Mouse (Mus musculus): ENCODE results near the gene Ankrd52. TPM values are rescaled to one million over a fixed set of nuclear protein-coding genes. Genes with fewer than 3 reads are reported as not detected.
A peak's percentile ranks its signal among the peaks of the same experiment; 100 is the strongest.
"Not testable (repeated sequence)": the region's sequence is repeated elsewhere in the genome, so short reads cannot be mapped to it uniquely, and the experiment has no call there.

Ankrd52 gene
- polyA plus RNA-seq (2015; fragmentation: Nextera tagmentation; extraction: Ambion mirVana) = 9.9 and 13.6 TPM in 2 replicates

DNA sequence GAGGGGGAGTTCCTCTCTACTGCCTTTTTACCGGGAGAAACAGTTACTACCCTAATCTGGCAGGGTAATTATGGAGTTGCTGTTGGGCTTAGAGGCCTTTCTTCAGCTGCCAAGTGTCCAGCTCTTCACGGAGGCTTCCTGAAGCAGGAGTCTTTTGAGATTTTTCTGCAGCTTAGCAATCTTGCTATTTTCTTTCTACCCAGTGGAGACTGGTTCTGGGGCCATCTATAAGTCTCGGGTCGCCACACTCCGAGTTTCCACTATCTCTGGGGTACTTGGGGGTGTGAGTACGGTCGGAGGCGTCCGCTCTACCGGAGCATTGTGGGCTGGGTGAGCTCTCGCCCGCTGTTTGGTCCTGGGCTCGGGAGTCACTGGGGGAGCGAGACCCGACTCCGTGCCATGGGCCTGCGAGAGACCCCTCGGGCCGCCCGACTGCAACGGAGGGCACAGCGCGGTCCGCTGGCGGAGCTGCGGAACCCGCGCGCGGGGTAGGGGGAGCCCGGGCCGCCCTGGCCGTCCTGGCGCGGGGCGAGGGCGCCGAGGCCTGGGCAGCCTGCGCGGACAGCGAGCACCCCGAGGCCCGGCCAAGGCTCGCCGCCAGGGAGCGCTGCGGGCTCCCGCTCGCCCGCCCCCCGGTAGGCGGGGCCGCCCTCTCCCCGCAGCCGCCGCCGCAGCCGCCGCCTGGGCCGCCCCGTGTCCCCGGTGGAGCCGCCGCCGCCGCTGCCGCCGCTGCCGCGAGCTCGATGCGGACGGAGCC is at the start of gene Ankrd52:
Gene Ankrd52 (plus strand): TSS at position 661 of the 757 bp plus-strand sequence.
- 0% methylated on average over 38 of the region's 73 CpGs for WGBS
- no peaks in the 10 kb centered on the region for H3K27me3 ChIP-seq (ENCODE audit: control insufficient read depth, insufficient read depth, low read depth, low read length)

DNA sequence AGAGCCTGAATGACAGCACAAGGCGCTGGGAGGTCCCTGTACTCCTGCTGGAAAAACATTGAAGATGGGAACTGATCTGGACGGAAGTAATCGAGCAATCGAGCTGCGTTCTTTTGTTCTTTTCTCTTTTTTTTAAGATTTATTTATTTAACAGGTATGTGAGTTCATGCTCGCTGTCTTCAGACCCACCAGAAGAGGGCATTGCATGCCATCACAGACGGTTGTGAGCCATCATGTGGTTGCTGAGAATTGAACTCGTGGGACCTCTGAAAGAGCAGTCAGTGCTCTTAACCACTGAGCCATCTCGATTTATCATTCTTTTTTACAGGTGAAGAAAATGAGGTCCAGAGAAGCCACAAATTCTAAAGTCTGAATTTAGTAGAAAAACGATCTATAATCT is 49.3 kb upstream of the Ankrd52 start:
- H3K9me3 ChIP-seq (replicated peaks; ENCODE audit: control insufficient read depth, low read length, poor library complexity, severe bottlenecking) = no peaks in the 10 kb centered on the region
- H3K4me1 ChIP-seq (ENCODE audit: control insufficient read depth, insufficient read depth, low read length) = peaks cover 14% of the 10 kb centered on the region
- no peak overlapping the region for H3K27ac ChIP-seq (ENCODE audit: low read length)
- ATAC-seq = no peak
- H3K36me3 ChIP-seq (ENCODE audit: control insufficient read depth, insufficient read depth, low read length) = peaks cover 19% of the 10 kb centered on the region
- no peak overlapping the region for H3K9ac ChIP-seq (ENCODE audit: low read depth, low read length)
- 90% methylated on average over 10 of the region's 10 CpGs for WGBS
- no peaks in the 10 kb centered on the region for H3K27me3 ChIP-seq (ENCODE audit: control insufficient read depth, insufficient read depth, low read depth, low read length)
- H3K4me3 ChIP-seq (ENCODE audit: low read depth, low read length) = no peak overlapping the region
- no peak overlapping the region for H3K4me2 ChIP-seq (ENCODE audit: low read length)

More for the DNA sequence above, at the start of gene Ankrd52:
- Histone ChIP-seq H3K4me1 (ENCODE audit: control insufficient read depth, insufficient read depth, low read length) (peaks cover 22% of the 10 kb centered on the region), H3K36me3 (ENCODE audit: control insufficient read depth, insufficient read depth, low read length) (peaks cover 17% of the 10 kb centered on the region), H3K4me2 (ENCODE audit: low read length) (peak within 1 kb of the TSS; percentile 84), H3K9ac (ENCODE audit: low read depth, low read length) (peak within 1 kb of the TSS; percentile 99), H3K27ac (ENCODE audit: low read length) (peak within 1 kb of the TSS; percentile 98), H3K4me3 (ENCODE audit: low read depth, low read length) (peak within 1 kb of the TSS; percentile 94), H3K9me3 (replicated peaks; ENCODE audit: control insufficient read depth, low read length, poor library complexity, severe bottlenecking) (no peaks in the 10 kb centered on the region)
- ATAC-seq = peak; percentile 88

DNA sequence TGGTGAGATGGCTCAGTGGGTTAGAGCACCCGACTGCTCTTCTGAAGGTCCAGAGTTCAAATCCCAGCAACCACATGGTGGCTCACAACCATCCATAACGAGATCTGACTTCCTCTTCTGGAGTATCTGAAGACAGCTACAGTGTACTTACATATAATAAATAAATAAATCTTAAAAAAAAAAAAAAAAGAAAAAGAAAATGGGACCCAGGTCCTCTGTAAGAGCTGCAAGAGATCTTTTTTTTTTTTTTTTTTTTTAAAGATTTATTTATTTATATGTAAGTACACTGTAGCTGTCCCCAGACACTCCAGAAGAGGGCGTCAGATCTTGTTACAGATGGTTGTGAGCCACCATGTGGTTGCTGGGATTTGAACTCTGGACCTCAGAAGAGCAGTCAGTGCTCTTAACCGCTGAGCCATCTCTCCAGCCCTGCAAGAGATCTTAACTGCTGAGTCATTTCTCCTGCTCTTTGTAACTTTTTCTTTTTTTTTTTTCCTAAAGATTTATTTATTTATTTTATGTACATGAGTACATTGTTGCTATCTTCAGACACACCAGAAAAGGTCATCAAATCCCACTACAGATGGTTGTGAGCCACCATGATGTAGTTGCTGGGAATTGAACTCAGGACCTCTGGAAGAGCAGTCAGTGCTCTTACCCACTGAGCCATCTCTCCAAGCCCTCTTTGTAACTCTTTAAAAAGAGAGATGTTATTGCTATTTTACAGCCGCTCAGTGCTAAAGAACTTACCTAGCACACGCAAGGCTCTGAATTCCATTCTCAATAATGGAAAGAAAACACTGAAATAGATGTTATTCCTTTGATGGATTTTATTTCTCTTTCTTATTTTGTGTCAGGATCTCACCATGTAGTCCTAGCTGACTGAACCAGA is 44.3 kb upstream of the Ankrd52 start:
- WGBS = 78% methylated on average over 5 of the region's 6 CpGs

DNA sequence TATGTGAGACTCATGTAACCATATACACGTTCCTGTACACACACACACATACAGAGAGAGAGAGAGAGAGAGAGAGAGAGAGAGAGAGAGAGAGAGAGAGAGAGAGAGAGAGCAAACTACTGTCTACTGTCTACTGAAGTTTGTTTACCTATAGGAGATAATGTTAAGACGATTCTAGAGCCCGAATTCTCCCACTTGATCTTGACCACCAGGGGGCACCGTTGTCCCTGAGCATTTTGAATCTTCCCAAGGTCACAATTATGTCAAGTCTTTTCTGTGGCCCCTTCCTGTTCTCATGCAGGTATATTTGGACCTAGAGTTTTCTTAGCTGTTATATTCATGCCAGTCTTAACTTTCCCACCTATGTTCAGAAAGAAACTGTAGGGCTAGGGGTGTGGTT is 41.3 kb upstream of the Ankrd52 start:
- Histone ChIP-seq H3K4me3 (ENCODE audit: low read depth, low read length) (no peak overlapping the region), H3K27me3 (ENCODE audit: control insufficient read depth, insufficient read depth, low read depth, low read length) (no peaks in the 10 kb centered on the region), H3K27ac (ENCODE audit: low read length) (no peak overlapping the region), H3K4me1 (ENCODE audit: control insufficient read depth, insufficient read depth, low read length) (peaks cover 21% of the 10 kb centered on the region), H3K9ac (ENCODE audit: low read depth, low read length) (no peak overlapping the region), H3K36me3 (ENCODE audit: control insufficient read depth, insufficient read depth, low read length) (no peaks in the 10 kb centered on the region), H3K4me2 (ENCODE audit: low read length) (no peak overlapping the region), H3K9me3 (replicated peaks; ENCODE audit: control insufficient read depth, low read length, poor library complexity, severe bottlenecking) (no peaks in the 10 kb centered on the region)
- no peak for ATAC-seq
- WGBS = 5% methylated on average over 4 of the region's 4 CpGs

More for the DNA sequence above, 44.3 kb upstream of the Ankrd52 start:
- not testable (repeated sequence) for H3K4me3 ChIP-seq (ENCODE audit: low read depth, low read length); ATAC-seq; H3K27me3 ChIP-seq (ENCODE audit: control insufficient read depth, insufficient read depth, low read depth, low read length); H3K27ac ChIP-seq (ENCODE audit: low read length); H3K4me1 ChIP-seq (ENCODE audit: control insufficient read depth, insufficient read depth, low read length); H3K36me3 ChIP-seq (ENCODE audit: control insufficient read depth, insufficient read depth, low read length); H3K9ac ChIP-seq (ENCODE audit: low read depth, low read length); H3K9me3 ChIP-seq (replicated peaks; ENCODE audit: control insufficient read depth, low read length, poor library complexity, severe bottlenecking); H3K4me2 ChIP-seq (ENCODE audit: low read length)

DNA sequence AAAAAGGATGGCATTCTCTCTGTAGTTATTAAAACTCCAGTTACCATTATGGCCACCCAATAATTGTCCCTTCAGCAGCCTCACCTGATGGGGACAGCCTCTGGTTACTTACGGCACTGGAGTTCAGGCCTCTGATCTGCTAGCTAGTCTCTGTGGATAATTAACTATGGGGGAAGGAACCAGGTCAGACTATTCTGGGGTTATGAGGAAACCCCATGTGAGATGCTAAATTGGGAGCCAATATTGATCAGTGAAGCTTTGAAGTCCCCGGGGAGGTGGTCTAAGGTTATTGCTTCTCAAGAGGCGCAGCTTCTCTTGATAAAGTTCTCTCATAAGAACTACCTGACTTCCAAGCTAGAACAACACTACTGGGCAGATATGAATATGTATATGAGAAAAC is 40.7 kb upstream of the Ankrd52 start:
- WGBS = 97% methylated on average over 3 of the region's 3 CpGs
- H3K4me3 ChIP-seq (ENCODE audit: low read depth, low read length) = no peak overlapping the region

DNA sequence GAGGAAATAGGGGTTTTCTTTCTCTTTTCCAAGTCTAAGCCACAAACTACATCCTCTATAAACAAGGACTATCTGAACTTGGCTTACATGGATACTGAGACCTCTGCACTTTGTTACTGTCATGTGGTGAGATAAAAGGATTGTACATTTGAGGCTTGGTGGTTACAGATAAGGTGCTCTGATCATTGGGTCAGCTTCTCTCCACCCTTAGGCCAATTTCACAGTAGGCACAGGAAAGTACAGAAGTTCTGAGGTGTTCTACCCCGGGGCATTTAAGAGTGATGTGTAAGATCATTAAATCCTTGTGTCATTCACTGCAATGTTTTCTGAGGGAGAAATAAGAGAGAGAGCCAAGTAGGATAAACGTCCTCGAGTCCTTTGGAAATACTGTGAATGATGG is 40.3 kb upstream of the Ankrd52 start:
- peak overlapping the region; percentile 75 for H3K4me2 ChIP-seq (ENCODE audit: low read length)
- ATAC-seq = no peak
- no peaks in the 10 kb centered on the region for H3K9me3 ChIP-seq (replicated peaks; ENCODE audit: control insufficient read depth, low read length, poor library complexity, severe bottlenecking)
- 77% methylated on average over 3 of the region's 3 CpGs for WGBS
- no peaks in the 10 kb centered on the region for H3K27me3 ChIP-seq (ENCODE audit: control insufficient read depth, insufficient read depth, low read depth, low read length)
- H3K27ac ChIP-seq (ENCODE audit: low read length) = no peak overlapping the region
- H3K36me3 ChIP-seq (ENCODE audit: control insufficient read depth, insufficient read depth, low read length) = no peaks in the 10 kb centered on the region
- peaks cover 21% of the 10 kb centered on the region for H3K4me1 ChIP-seq (ENCODE audit: control insufficient read depth, insufficient read depth, low read length)
- H3K4me3 ChIP-seq (ENCODE audit: low read depth, low read length) = no peak overlapping the region; the same call in 1 of the 2 replicates
- no peak overlapping the region; the same call in 1 of the 2 replicates for H3K9ac ChIP-seq (ENCODE audit: low read depth, low read length)

More for the DNA sequence above, 40.7 kb upstream of the Ankrd52 start:
- Histone ChIP-seq H3K27me3 (ENCODE audit: control insufficient read depth, insufficient read depth, low read depth, low read length) (no peaks in the 10 kb centered on the region), H3K4me1 (ENCODE audit: control insufficient read depth, insufficient read depth, low read length) (peaks cover 21% of the 10 kb centered on the region), H3K36me3 (ENCODE audit: control insufficient read depth, insufficient read depth, low read length) (no peaks in the 10 kb centered on the region), H3K9ac (ENCODE audit: low read depth, low read length) (no peak overlapping the region), H3K9me3 (replicated peaks; ENCODE audit: control insufficient read depth, low read length, poor library complexity, severe bottlenecking) (no peaks in the 10 kb centered on the region), H3K27ac (ENCODE audit: low read length) (no peak overlapping the region), H3K4me2 (ENCODE audit: low read length) (no peak overlapping the region)
- ATAC-seq = no peak

DNA sequence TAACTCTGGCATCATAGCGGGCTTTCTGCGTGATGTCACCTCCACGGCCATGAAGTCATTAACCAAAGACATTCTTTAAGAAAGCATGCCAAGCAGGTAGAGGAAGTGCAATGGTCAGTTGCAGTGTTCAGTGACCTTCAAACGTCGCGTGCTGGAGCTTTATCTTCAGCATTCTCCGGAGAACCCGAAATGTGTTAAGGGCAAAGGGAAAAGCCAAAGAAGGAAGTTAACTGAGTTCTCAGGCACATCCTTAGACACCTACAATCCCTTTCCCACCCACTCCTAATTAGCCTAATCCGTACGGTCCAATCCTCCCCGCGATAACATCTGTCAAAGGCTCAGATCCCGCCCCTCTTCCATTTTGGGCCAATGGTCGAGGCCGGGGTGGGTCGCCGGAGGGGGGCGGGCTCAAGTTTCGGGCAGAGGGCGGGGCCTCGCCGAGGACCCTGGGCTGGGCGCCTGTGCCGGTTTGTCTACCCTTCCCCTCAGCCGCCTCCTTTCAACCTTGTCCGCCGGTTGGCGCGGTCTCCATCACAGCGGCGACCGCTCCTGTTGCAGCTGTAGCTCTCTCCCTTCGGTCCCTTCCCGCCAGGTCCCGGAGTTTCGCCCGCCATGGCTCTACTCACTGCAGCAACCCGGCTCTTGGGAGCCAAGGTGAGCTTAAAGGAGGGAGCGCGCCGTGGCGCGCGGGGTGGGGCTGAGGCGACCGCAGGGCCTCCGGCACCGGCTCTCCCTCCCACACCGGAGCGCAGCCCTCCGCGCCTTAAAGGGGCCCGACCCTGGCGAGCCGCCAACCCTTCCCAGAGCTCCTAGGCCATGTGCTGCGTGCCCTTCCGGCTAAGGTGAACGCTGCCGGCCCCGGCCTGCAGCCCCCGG is 39.4 kb upstream of the Ankrd52 start, which contains the start of gene Cs:
Gene Cs (plus strand): TSS at position 429 of the 876 bp plus-strand sequence.
- Histone ChIP-seq H3K4me3 (ENCODE audit: low read depth, low read length) (peak within 1 kb of the TSS; percentile 100), H3K4me2 (ENCODE audit: low read length) (peak within 1 kb of the TSS; percentile 92), H3K27me3 (ENCODE audit: control insufficient read depth, insufficient read depth, low read depth, low read length) (no peaks in the 10 kb centered on the region), H3K27ac (ENCODE audit: low read length) (peak within 1 kb of the TSS; percentile 93), H3K9ac (ENCODE audit: low read depth, low read length) (peak within 1 kb of the TSS; percentile 96), H3K9me3 (replicated peaks; ENCODE audit: control insufficient read depth, low read length, poor library complexity, severe bottlenecking) (no peaks in the 10 kb centered on the region), H3K4me1 (ENCODE audit: control insufficient read depth, insufficient read depth, low read length) (peaks cover 24% of the 10 kb centered on the region), H3K36me3 (ENCODE audit: control insufficient read depth, insufficient read depth, low read length) (no peaks in the 10 kb centered on the region)
- peak; percentile 97 for ATAC-seq
- WGBS = under 1% methylated on average over 59 of the region's 61 CpGs

DNA sequence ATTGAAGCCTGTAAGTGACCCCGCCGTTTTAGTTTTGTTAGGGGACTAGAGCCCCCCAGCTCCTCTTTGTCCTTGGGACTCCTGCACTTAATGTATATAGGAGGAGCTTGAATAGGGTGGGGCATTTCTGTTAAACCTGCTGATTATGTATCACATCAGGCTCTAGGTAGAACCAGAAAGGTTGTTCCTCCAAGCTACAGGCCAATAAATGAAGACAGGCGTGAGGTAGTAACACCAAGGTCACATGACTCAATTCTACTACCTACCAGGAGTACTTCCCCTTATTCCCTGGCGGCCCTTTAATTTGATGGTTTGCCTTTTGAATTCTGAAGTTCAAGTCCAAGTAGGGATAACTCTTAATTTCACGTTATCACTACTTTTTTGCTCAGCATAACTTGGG is 38.5 kb upstream of the Ankrd52 start:
- peaks cover 24% of the 10 kb centered on the region for H3K4me1 ChIP-seq (ENCODE audit: control insufficient read depth, insufficient read depth, low read length)
- H3K36me3 ChIP-seq (ENCODE audit: control insufficient read depth, insufficient read depth, low read length) = no peaks in the 10 kb centered on the region
- no peak for ATAC-seq
- peak overlapping the region; percentile 93 for H3K27ac ChIP-seq (ENCODE audit: low read length)
- peak overlapping the region; percentile 96 for H3K9ac ChIP-seq (ENCODE audit: low read depth, low read length)
- no peaks in the 10 kb centered on the region for H3K27me3 ChIP-seq (ENCODE audit: control insufficient read depth, insufficient read depth, low read depth, low read length)
- H3K4me3 ChIP-seq (ENCODE audit: low read depth, low read length) = peak overlapping the region; percentile 100
- H3K4me2 ChIP-seq (ENCODE audit: low read length) = peak overlapping the region; percentile 92
- no peaks in the 10 kb centered on the region for H3K9me3 ChIP-seq (replicated peaks; ENCODE audit: control insufficient read depth, low read length, poor library complexity, severe bottlenecking)
- 25% methylated on average over 5 of the region's 5 CpGs for WGBS

All from midbrain, embryonic 16.5 days (tissue).